Mouse (Mus musculus): ENCODE measurements around the gene Rnf26.

Gene Rnf26

DNA sequence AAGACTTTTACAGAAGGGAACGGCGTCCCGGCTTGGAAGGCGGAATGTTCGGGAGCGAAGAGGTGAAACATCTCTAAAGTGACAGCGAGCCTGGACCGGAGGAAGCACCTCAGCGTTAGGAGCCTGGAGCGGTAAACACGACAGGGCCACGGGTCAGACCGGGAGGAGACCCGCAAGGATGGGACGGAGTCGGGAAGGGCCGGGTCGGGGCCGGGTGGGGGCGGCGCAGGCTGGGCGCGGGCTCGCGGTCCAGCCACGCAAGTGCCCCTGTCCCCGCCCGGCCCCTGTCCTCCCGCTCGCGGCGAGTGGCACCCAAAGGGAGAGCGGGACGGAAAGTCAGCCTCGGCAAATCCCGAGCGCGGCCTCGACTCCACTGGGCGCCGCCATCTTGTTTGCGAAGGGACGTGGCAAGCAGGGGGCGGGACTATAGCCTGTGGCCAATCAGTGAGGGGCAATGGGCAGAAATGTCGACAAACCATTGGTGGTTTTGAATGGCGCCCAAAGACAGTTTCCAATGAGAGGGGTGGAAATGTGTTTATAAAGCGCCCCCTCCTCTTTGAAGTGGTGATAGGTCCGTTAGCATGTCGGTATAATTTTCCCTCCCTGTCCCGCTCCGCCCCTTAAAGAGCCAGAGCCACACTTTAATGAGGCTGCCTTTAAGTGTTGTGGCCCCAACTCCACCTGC lies at the start of gene Rnf26, which contains the start of gene Gm49380:
TSS of gene Rnf26 (minus strand) at position 413 of the 685 bp plus-strand sequence.
TSS of gene Gm49380 (minus strand) at position 396 of the 685 bp plus-strand sequence.
- peak; percentile 97 for DNase-seq

DNA sequence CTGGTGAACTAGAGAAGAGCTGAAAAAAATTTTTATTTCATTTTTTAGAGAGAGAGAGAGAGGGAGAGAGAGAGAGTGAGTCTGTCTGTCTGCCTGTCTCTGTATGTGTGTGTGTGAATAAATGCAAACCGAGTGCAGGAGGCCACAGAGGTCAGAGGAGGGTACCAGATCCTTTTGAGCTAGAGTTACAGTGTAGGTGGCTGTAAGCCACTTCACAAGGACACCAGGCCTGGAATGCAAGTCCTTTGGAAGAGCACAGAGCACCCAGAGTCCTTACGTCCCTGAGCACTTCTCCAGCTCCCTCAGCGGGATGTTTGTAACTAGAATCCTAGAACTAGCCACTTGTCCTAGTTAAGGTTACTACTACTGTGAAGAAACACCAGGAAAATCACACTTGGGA lies 46.6 kb upstream of the Rnf26 start:
- DNase-seq, result no peak

DNA sequence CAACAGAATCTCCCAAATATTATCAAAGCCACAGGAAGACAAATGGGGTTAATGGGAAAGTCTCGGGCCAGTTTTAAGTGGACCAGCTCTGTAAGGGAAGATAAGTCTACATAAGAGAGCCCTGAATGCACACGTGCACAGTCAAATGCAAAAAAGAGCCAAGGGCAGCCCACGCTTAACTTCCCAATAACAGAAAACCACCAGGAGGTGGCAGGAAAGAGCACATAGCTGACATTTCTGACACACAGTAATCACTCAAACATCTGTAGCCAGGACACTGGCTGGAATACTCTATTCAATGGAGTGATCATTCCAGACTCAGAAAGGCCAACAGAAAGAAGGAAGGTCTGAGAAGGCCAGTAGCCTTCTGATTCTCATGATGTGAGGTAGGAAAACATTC lies 34.0 kb upstream of the Rnf26 start:
- DNase-seq, result no peak

DNA sequence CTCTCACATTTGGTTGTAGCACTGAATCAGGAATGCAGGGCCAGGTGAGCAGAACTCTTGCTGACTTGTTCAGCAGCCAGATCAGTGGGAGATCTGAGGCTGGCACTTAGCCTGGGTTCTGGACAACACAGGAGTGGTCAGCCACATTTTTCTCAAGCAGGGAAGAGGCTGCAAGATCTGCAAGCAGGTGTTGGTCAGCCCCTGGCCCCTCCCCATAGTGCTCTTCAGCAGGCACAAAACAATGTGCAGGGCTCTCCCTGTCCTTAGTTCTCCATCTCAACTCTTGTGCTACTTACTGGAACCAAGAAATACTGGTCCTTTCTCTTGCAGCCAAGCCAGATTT lies 31.4 kb upstream of the Rnf26 start:
- no peak for DNase-seq

DNA sequence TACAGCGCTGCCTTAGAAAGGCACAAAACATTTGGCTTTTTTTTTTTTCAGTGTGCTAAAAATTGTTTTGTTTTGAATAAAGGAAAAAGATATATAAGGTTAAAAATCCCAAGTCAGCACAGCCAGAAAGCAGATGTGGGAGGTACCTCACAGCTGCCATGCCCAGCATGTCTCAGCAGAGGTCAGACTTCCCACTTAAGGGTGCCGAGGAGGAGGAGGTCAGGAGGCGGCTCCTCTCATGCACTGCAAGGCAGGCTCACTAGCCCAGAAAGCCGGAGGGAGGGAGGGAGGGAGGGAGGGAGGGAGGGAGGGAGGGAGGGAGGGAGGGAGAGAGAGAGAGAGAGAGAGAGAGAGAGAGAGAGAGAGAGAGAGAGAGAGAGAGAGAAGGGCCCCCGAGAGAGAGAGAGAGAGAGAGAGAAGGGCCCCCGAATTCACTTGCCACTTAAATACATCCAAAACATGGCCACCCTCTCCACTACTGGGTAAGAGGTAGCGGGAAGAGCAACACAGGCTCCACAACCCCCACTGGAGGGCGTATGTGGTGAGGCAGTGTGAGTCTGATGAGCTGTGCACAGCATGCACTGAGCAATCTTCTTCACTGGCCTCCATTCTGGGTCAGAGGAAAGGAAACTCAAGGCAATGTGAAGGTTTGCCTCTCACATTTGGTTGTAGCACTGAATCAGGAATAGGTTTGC lies 30.9 kb upstream of the Rnf26 start:
- no peak for DNase-seq

DNA sequence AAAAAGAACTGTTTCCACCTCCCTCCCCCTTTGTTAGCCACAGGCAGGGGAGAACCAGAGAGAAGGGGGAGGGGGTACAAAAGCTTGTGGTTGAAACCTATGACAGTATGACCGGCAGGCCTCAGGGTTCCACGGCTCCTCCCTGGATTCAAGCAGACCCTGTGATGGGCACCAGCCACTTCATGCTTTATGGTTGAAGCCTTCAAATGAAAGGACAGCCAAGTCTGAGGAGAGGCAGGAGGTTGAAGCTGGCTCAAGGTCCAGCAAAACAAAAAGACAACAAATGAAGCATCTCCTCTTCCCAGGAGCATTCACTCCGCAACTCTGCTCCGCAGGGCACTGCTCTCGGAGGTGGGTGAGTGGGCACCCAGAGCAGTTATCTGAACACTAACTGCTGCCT lies 30.1 kb upstream of the Rnf26 start:
- DNase-seq, result no peak

DNA sequence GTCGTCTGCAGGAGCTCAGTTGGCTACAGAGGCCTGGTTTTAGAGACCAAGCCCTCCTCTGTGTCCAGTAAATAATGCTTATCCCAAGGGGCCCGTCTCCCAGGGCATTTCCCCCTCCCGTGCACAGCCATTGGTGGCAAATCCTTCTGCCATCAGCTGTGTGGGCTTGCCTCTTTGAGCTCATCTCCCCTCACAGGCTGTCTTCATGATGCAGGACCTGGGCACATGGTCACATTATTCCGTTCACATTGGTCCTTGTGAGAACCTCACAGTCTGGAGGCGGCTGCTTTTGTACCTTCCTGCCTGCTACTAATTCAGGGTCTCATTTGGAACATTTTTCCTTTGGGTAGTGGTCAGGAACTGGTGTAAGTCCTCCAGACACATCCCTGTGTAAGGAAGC lies 28.6 kb upstream of the Rnf26 start:
- DNase-seq, result no peak

DNA sequence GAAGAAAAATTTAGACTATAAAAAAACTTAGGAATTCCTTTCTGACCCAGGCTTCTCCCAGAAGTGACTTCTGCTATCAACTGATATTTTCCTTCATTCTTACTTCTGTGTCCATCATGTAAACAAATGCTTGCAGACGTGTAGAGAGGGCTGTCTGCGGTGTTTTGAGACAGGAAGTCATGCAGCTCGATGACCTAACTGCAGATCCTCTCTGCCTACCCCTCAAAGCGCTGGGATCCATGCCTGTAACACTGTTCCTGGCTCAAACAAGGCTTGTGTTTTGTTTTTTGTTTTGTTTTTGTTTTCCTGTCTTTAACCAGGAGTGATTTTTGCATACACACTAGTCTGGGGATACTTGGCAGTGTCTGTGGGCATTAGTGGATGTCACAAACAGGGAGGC lies 24.5 kb upstream of the Rnf26 start:
- DNase-seq, result no peak

DNA sequence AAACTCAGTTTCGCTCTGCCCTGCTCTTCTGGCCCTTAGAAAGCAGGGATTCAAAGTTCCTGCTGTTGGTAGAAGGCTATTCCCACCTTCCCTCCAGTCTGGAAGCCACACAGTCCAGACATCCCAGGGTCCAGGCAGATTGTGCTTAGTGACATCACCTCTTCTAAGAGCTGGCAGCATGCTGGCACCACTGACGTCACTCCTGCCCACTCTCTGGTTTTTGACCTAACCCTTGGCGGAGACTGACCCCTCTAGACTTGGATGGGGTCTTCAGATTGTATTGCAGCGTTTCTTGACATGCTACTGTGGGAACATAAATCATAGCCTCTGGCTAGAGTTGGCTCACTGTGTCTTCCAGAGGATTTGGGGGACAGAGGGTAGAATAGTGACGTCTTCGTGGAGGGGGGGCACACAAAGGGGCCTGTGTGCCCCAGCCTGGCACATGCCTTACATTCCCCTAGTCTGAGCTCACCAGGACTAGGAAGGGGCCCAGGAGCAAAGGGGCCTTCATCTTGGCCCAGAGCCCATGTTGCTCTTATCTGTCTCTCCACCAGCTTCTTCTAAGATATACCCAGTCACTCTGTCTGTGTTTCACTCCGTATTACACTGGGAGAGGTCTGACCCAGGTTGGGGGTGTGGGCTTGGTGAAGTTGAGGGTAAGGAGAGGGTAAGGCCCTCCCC lies 22.6 kb upstream of the Rnf26 start:
- no peak for DNase-seq

DNA sequence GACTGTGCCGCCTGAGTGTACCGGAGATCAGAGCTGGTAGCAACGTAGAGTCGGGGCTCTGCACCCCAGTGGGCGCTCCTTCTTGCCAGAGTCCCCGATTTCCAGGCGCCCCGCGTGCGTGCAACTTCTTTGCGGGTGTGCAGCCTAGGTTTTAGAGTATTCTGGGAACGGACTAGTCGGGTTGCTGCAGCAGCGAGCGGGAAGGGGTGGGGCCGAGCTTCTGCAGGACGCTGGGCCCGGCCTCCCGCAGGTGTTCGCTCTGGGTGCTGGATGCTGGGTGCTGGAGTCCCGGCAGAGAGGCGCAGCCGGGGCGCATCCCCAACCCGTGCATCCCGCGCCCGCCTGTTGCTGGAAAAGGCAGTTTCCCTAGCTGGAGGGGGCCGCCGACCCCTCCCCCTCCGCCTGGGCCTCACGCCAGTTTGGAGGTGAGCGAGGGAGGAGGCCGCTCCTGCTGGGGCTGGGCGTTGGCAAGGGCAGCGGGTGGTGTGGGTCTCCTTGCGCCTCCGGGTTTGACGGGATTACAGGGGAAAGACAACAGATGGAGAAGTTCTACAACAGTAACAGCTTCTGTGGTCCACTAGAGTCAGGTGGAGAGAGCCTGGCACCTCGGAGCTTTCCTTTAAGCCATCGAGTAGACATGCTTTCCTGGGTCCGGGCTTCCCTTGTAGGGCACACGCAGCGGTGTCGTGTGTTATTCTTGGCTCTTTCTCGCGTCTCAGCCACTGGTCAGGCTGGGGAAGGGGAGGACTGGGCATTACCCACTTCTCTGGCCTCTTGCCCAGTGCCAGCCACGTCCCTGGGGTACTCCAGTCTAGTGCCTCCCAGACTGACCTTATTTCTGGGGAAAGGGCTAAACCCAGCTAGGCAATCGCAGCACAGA lies 21.8 kb upstream of the Rnf26 start:
- no peak for DNase-seq

DNA sequence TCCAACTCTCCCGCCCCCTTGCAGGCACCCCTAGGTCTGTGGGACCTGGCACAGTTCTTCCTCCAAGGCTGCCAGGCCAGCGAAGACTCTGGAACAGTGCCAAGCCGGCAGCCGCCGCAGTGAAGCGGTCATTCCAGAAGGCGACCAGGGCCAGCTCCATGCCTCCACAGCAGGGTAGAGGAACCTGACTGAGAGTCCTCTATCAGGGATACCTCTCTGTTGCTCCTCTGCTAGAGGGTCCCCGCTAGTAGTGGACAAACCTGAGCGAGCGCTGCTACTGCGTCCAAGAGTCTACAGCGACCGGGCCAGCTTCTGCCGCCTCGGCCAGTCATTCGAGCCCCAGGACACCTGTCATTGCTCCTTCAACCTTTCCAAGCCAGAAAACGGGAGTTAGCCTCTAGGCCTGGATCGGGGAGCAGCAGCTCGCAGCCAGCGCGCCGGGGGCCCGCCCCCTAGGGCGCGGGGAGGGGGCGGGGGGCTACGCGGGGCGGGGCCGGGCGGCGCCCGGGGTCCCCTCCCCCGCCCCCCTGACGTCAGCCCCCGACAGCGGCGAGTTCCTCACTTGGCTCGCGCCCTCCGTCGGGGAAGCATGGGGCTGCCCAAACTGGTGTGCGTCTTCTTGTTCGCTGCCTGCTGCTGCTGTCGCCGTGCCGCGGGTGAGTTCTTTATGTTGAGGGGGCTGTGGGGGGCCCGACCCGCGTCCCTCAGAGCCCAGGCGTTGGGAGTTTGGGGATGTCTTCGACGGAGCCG lies 21.0 kb upstream of the Rnf26 start, which contains the start of gene Mcam:
TSS of gene Mcam (plus strand) at position 369 of the 750 bp plus-strand sequence.
- no peak for DNase-seq

DNA sequence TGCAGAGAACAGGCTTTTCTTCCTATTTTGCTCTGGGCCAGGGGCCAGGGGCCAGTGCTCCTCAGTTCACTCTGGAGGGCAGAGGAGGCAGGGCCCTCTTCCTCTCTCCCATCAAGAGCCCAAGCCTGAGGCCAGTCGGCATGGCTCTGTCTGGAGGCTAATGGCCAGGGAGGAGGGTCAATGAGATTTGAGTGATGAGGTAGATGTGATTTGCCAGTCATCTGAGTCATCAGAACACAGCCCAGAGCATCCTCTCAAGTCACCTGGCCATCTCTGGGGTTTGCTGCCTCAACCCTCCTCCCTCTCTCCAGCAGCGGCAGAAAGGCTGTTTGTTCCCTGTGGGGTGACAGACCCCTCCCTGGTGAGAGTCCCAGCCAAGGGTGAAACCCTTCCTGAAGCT lies 20.0 kb upstream of the Rnf26 start:
- no peak for DNase-seq

DNA sequence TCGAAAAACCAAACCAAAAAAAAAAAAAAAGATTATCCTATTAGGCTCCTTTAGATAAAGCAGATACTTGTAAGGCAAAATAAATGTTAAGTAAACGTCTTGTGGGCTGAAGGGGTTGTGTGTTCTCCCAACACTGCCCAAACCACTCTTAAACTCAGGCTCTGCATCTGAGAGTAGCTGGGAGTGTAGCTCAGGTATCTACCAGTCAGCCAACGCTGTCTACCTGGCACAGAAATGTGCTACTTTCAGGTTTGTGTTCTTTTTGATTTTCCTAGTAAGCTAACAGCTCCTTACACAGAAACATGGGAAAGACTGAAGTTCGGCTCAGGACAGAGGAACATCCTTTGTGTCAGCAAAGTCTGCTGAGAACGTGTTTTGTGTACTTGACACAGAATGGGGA lies 18.9 kb upstream of the Rnf26 start:
- DNase-seq, result no peak

DNA sequence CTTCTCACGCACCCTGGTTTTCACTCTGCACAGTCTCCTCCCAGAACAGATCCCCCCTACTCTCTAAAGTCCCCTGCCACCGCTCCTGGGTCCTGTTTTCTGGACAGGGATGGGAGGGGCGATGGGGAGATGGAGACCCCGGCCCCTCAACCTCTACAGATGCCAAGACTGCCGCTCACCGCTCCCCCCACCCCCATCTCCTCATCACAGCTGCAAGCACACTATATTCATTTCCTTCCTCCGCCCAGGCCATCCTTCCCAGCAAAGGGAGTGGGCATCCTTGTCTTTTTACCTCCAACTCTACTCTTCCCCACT lies 17.9 kb upstream of the Rnf26 start:
- DNase-seq, result no peak

DNA sequence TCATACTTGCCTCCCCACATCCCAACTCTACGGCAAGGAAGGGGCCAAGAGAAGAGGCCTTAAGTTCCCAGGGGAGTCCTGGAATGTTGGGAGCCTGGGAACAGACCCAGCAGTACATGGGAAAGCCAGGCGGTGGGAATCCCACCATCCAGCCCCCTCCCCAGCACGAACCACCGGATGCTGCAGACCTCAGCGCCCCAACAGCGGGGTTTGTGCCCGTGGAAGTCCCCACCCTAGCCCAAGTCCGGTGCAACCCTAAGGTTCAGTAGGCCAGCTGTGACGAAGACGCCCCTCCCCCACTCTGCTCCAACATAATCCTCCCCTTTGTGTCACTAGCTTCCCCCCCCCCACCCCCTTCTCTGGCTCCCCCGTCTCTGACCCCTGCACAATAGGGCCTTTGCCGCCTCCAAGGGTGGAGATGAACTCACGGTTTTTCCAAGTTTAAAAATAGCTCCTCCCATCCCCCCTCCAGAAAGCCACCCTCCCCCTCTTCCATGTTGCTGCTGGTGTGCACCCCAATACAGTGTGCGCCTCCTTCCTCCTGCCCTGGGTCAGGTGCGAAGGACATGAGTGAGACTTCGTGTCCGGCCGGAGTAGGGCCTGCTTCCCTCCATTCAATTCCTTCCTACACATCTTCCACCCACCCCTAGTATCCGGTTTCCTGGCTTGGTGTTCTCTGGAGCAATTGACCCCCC lies 17.4 kb upstream of the Rnf26 start:
- no peak for DNase-seq

DNA sequence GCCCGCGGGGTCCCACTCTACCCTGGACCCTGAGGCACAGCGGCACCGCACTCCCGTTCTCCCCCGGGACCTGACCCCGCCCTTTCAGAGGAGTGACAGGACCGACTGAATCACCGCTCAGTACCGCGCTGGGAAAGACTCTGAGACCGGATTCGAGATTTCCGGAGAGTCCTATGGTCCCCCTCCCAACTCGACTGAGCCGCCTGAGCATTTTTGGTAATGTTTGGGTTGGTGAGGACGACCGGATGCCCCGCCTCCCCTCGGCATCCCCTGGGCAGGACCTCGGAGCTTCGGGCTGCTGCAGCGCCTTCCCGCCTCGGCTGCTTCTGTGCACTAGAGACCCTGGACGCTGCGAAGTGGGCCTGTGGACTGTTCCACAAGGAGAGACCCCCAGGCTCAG lies 16.7 kb upstream of the Rnf26 start:
- no peak for DNase-seq

DNA sequence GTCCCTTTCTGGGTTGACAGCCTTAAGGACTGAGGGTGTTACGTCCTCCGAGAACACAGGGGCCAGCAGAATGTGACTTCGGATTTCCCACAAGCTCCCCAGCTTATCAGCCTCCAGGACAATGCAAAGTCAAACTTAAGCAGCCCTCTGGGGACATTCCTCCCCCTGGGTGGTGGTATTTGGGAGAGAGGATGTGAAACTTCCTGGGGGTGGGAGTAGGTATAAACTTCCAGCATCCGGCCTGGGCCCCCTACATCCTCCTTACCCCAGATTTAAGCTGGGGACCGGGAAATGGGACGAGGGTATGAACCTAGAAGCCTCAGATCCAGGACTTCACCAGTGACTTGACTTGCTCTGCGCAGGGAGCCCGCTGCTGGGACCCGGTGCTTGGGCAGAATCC lies 16.3 kb upstream of the Rnf26 start:
- DNase-seq, result no peak

DNA sequence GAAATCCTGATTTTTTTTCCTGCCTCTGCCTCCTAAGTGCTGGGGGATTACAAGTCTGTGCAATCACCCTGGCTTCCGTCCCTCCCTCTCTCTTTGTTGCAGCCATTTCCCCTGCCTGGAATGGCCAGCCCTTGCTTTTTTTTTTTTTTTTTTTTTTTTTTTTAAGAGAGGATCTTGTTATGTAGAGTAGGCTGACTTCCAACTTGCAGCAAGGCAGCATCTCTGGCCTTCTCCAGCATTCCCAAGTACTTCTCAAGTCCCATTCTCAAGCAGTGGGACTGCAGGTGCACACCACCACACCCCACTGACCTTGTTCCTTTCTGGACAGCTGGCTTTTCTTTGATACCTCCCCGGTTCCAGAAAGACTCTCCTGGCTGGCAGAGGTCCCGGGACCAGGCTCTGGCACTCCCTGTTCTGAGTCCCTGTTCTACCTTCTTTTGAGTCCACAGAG lies 14.1 kb upstream of the Rnf26 start:
- DNase-seq, result no peak

DNA sequence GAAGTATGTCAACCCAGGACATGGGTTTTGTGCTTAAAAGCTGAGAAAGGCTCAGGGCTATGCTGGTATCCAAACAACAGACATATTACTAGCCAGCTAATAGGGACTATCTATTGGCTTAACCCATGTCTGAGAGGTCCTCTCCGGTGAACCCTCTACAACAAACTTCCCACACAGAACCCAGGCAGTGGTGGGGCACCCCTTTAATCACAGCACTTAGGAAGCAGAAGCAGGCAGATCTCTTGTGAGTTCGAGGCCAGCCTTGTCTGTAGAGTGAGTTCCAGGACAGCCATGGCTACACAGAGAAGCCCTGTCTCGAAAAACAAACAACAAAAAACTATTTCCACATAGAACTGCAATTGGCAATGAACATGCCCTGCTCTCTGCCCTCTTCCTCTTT lies 13.4 kb upstream of the Rnf26 start:
- DNase-seq, result no peak

DNA sequence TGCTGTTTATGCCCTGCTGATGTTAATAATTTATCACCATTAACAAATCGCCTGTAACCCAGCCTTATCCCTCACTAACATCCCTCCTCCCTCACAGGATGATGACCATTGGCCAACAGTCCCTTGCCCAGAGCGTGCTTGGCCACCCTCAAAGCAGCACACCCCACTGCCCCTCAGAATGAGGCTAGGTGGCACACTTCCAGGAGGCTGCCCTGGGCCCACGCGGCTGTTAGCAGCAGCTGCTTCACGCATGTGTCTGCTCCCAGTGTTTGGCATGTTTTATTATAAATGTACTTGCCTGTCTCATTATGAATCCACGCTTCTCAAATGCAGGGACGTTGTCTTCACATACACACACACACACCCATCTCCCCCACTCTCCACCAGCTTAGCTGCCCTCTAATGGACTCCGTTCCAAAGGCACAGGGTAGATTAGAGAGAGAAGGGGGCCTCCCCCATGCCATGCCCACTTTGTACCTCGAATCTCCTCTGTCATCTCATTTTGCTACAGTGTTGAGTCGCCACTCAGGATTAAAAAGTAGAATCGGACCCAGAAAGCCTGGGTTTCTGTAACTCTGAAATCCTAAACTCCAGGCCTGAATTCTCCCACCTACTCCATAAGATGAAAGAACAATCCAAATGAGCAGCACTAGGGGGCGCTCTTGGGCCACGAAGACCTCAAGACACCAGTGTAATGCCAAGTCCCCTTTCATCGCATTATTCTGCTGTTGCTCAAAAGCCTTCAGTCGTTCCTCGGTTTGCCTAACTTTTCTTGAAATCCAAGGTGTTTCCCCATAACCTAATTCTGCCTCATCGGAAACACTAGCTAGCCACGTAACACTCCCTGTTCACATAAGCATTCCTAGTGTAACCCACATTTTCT lies 12.5 kb upstream of the Rnf26 start:
- peak; percentile 82 for DNase-seq

DNA sequence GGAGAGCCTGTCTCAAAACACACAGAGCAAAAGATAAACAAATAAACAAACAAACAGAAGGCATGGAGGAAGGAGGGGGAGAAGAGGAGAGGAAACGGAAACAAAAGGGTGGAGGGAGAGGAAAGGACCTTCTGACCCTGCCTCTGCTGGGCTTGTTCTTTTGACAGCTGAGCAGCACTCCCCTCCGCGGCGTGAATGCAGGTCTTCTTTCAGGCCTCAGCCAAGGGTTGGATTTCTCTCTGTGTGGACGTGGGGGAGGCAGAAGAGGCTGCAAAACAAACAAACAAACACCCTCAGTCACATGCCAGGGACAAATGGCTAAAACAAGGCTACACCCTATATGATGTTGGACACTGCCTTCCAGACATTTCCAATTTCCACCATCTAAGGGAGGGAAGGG lies 11.7 kb upstream of the Rnf26 start:
- no peak for DNase-seq
